Mouse (Mus musculus) heart, postnatal 0 days (tissue): Measurements from ENCODE around the gene Nat8l.

Source experiments
- CTCF ChIP-seq: IDR thresholded peaks from 2 replicates; pipeline ENCODE4 v1.5.1; 2016; ENCODE audit warnings: antibody characterized with exemption, control low read depth, low read depth
- EP300 ChIP-seq: IDR thresholded peaks from 2 replicates; pipeline ENCODE4 v1.6.1; 2016; ENCODE audit warnings: antibody characterized with exemption, low read depth

GRCm38 (mm10) chr5:34006832-34007231, 11.0 kb downstream of the Nat8l start:
- TF ChIP-seq EP300, result no peak
- no peak for TF ChIP-seq CTCF
